Mouse (Mus musculus) liver, embryonic 12.5 days (tissue): ENCODE results near the gene Slc24a2. TPM values are rescaled to one million over a fixed set of nuclear protein-coding genes. Genes with fewer than 3 reads are reported as not detected.

Experiments
- ATAC-seq: fragments of 200-750 bp; cut with Nextera tagmentation; 2 replicates; pipeline ENCODE4 v1.8.0; 2017; ENCODE audit warnings: moderate number of reproducible peaks, mild to moderate bottlenecking, moderate library complexity
- H3K27ac ChIP-seq: fragments of 300-500 bp; sonication (generic); 2 replicates; pipeline ENCODE4 v1.5.1; 2016; ENCODE audit warnings: mild to moderate bottlenecking
- H3K27me3 ChIP-seq: fragments of 300-500 bp; sonication (generic); replicated peaks from 2 replicates; pipeline ENCODE4 v1.6.1; 2016; ENCODE audit warnings: mild to moderate bottlenecking, moderate library complexity
- H3K36me3 ChIP-seq: fragments of 300-500 bp; sonication (generic); 2 replicates; pipeline ENCODE4 v1.6.1; 2016; ENCODE audit warnings: mild to moderate bottlenecking, moderate library complexity
- H3K4me1 ChIP-seq: fragments of 300-500 bp; sonication (generic); 2 replicates; pipeline ENCODE4 v1.6.1; 2016
- H3K4me2 ChIP-seq: fragments of 300-500 bp; sonication (generic); 2 replicates; pipeline ENCODE4 v1.6.1; 2016; ENCODE audit warnings: mild to moderate bottlenecking, moderate library complexity
- H3K4me3 ChIP-seq: fragments of 300-500 bp; sonication (generic); 2 replicates; pipeline ENCODE4 v1.5.1; 2016; ENCODE audit warnings: mild to moderate bottlenecking, moderate library complexity
- H3K9ac ChIP-seq: fragments of 300-500 bp; sonication (generic); 2 replicates; pipeline ENCODE4 v1.6.1; 2016; ENCODE audit warnings: mild to moderate bottlenecking, moderate library complexity
- H3K9me3 ChIP-seq: fragments of 300-500 bp; sonication (generic); replicated peaks from 2 replicates; pipeline ENCODE4 v1.6.1; 2016; ENCODE audit warnings: mild to moderate bottlenecking, moderate library complexity
- WGBS: fragments of 180-500 bp; shearing (Covaris S2); methylation state at CpG from one replicate; pipeline ENCODE4 v1.1.7; 2016; ENCODE audit not compliant: insufficient replicate concordance; 5-methylcytosine and 5-hydroxymethylcytosine counted together
- polyA plus RNA-seq: library from polyadenylated mRNA; unstranded; fragments of >200 nt; fragmentation: Nextera tagmentation; extraction: Ambion mirVana; gene quantifications from 2 replicates; pipeline ENCODE4 v1.2.1, GENCODE M21; 2016

The Slc24a2 gene
- polyA plus RNA-seq, 1 experiment from 2014 or later: not detected

- ATAC-seq: no peak
- H3K4me3 ChIP-seq: no peak overlapping the region
- no peak overlapping the region for H3K9ac ChIP-seq
- no peaks in the 10 kb centered on the region for H3K27me3 ChIP-seq
- WGBS: 35% methylated on average over 3 of the region's 3 CpGs
- H3K27ac ChIP-seq: no peak overlapping the region
- no peak overlapping the region for H3K4me2 ChIP-seq
- no peaks in the 10 kb centered on the region for H3K9me3 ChIP-seq
- H3K36me3 ChIP-seq: no peaks in the 10 kb centered on the region
- H3K4me1 ChIP-seq: no peaks in the 10 kb centered on the region
These were observed 237.8 kb downstream of the Slc24a2 start for GRCm38 (mm10) chr4:86992470-86992869.

DNA sequence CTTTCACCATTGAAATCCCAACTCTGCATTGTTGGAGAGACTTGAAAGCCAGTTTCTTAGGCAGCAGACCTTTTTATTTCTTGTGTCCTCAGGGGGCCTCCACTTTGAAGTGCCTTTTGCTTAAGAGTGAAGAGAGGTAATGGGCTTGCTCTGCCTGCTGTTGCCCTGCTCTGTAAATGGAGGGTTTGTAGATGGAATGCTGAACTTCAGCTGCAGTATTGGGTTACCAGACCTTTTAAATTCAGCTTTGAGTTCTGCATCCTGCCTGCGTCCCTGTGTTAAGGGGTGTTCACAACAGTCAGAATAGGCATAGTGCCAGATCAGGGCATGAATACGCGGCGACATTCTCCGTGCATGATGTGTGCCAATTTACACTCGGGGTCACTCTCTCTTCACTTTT lies 241.0 kb downstream of the Slc24a2 start:
- no peaks in the 10 kb centered on the region for H3K27me3 ChIP-seq
- no peak overlapping the region for H3K4me2 ChIP-seq
- no peaks in the 10 kb centered on the region for H3K4me1 ChIP-seq
- no peak overlapping the region for H3K9ac ChIP-seq
- H3K9me3 ChIP-seq: no peaks in the 10 kb centered on the region
- no peak overlapping the region for H3K27ac ChIP-seq
- WGBS: 64% methylated on average over 6 of the region's 6 CpGs
- H3K4me3 ChIP-seq: no peak overlapping the region
- no peak for ATAC-seq
- no peaks in the 10 kb centered on the region for H3K36me3 ChIP-seq

DNA sequence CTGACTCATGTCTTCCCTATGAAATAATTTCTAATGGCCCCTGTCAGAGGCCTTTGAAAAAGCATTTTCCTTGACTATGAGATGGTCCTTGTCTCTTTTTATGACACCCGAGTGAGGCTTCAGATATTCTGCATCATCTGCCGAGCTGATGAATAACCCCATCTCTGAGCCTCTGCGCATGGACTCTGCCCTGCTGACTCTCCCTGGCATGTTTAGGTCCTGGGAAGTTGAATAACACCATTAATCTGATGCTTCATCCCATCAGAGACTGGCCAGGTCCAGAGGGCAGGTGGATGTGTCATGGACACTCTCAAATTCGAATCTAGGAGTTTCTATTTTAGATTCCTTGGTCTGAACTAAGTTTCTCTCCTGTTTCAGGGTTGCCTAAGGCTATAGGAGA lies 242.4 kb downstream of the Slc24a2 start:
- 60% methylated on average over 4 of the region's 4 CpGs for WGBS
- ATAC-seq: no peak
- H3K4me2 ChIP-seq: no peak overlapping the region

DNA sequence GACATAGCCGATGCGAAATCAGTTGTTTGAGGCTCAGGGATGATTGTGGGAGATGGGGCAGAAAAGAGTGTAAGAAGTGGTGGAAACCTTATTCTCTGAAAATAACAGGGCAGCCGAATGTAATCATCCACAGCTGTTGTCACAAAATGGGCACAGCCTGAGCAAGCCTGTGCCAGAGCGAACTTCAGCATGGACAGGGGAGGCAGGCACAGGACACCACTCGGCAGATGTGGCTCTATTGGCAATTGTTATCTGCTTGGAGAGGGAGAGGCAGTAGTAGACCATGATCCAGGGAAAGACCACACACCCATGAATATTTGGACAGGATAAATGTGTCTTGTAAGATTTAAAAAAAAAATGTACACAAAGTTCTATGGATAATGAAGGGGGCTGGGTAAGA lies 253.0 kb downstream of the Slc24a2 start:
- Histone ChIP-seq H3K27me3 (no peaks in the 10 kb centered on the region), H3K4me1 (no peaks in the 10 kb centered on the region), H3K9ac (no peak overlapping the region), H3K36me3 (no peaks in the 10 kb centered on the region), H3K27ac (no peak overlapping the region), H3K4me3 (no peak overlapping the region), H3K4me2 (no peak overlapping the region), H3K9me3 (no peaks in the 10 kb centered on the region)
- no peak for ATAC-seq
- 73% methylated on average over 5 of the region's 5 CpGs for WGBS

More for the DNA sequence above, 242.4 kb downstream of the Slc24a2 start:
- no peaks in the 10 kb centered on the region for H3K27me3 ChIP-seq
- no peaks in the 10 kb centered on the region for H3K4me1 ChIP-seq
- H3K36me3 ChIP-seq: no peaks in the 10 kb centered on the region
- H3K4me3 ChIP-seq: no peak overlapping the region
- no peak overlapping the region for H3K9ac ChIP-seq
- H3K9me3 ChIP-seq: no peaks in the 10 kb centered on the region
- no peak overlapping the region for H3K27ac ChIP-seq

DNA sequence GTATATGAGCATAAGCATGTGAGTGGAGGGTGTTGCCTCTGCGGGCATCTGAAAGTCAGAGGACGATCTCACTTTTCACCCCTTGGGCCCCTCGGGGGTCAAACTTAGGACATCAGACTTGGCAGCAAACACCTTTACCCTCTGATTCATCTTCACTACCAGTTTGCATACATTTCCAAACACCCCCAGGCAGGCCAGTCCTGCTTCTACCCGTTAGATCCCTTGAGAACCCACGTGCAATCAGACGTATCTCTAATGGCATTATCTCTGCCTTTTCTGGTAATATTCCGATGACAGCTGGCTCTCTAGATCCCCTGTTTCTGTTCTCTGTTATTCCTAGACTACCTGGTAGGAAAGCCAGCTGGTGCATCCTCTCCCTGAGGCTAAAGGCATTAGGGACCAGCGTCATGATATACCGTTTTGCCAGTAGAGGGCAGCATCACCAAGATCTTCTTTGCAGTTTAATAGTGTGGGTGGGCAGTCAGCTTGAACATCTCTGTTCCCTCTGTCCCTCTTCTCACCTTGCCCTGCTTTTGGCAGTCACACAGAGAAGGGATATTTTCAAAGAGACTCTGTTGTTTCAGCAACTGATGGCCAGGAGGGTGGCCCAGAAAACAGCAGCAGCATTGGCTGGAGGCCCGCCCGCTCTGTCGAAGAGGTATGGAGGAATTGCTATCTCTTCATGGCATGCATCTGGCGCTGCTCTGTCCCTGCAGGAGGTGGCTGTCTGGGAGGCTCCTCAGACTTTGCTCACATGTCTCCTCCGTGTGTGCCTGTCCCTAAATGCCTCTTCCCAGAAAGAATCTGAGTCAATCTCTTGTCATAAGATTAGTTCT lies 272.5 kb downstream of the Slc24a2 start:
- Histone ChIP-seq H3K36me3 (no peaks in the 10 kb centered on the region), H3K9me3 (no peaks in the 10 kb centered on the region), H3K4me1 (no peaks in the 10 kb centered on the region), H3K4me3 (no peak overlapping the region), H3K27me3 (peaks cover 8% of the 10 kb centered on the region), H3K4me2 (no peak overlapping the region), H3K9ac (no peak overlapping the region), H3K27ac (no peak overlapping the region)
- WGBS: 37% methylated on average over 14 of the region's 14 CpGs
- no peak for ATAC-seq

GRCm38 (mm10) chr4:86955448-86955847 lies 274.8 kb downstream of the Slc24a2 start:
- Histone ChIP-seq H3K9ac (no peak overlapping the region), H3K27ac (no peak overlapping the region), H3K27me3 (peaks cover 8% of the 10 kb centered on the region), H3K9me3 (no peaks in the 10 kb centered on the region), H3K4me2 (no peak overlapping the region), H3K4me1 (no peaks in the 10 kb centered on the region), H3K36me3 (no peaks in the 10 kb centered on the region), H3K4me3 (no peak overlapping the region)
- 41% methylated on average over 4 of the region's 4 CpGs for WGBS
- ATAC-seq: no peak

DNA sequence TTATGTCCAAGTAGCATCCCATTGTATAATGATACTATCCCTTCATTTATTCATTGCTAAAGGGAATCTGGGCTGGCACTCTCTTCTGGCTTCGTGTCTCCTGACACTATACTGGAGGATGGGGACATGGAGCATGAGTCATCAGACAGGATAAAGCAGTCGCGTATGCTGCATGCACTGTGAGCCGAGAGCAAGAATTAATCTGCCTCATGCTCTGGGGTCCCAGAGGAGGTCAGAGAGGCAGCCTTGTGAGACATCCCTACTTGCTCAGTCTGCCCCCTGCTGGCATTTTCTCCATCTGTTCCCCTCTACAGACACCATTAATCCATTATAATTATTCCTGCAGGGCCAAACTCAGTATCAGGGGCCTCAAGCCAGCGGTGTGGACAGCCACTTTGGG lies 276.8 kb downstream of the Slc24a2 start:
- ATAC-seq: no peak
- no peaks in the 10 kb centered on the region for H3K9me3 ChIP-seq
- no peaks in the 10 kb centered on the region for H3K36me3 ChIP-seq
- H3K4me3 ChIP-seq: no peak overlapping the region
- WGBS: 53% methylated on average over 5 of the region's 5 CpGs
- no peak overlapping the region for H3K9ac ChIP-seq
- no peaks in the 10 kb centered on the region for H3K4me1 ChIP-seq
- H3K4me2 ChIP-seq: no peak overlapping the region
- H3K27me3 ChIP-seq: peaks cover 8% of the 10 kb centered on the region
- no peak overlapping the region for H3K27ac ChIP-seq

DNA sequence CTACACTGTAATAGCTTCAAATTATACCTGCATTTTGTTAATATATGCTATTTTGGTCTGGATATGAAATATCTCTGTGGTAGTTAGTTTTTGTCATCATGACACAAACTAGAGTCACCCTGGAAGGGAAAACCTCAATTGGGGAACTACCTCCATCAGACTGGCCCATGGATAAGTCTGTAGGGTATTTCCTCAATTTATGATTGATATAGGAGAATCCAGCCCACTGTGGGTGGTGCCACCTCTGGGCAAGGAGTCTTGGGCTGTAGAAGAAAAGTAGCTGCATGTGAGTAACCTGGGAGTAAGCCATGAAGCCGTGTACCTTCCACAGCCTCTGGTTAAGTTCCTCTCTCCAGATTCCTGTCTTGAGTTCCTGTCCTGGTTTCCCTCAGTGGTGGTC lies 281.5 kb downstream of the Slc24a2 start:
- H3K4me3 ChIP-seq: no peak overlapping the region
- ATAC-seq: no peak
- H3K9me3 ChIP-seq: no peaks in the 10 kb centered on the region
- no peaks in the 10 kb centered on the region for H3K36me3 ChIP-seq
- no peak overlapping the region for H3K27ac ChIP-seq
- WGBS: 56% methylated on average over 1 of the region's 1 CpGs
- H3K4me2 ChIP-seq: no peak overlapping the region
- H3K27me3 ChIP-seq: no peaks in the 10 kb centered on the region
- H3K4me1 ChIP-seq: no peaks in the 10 kb centered on the region
- H3K9ac ChIP-seq: no peak overlapping the region

DNA sequence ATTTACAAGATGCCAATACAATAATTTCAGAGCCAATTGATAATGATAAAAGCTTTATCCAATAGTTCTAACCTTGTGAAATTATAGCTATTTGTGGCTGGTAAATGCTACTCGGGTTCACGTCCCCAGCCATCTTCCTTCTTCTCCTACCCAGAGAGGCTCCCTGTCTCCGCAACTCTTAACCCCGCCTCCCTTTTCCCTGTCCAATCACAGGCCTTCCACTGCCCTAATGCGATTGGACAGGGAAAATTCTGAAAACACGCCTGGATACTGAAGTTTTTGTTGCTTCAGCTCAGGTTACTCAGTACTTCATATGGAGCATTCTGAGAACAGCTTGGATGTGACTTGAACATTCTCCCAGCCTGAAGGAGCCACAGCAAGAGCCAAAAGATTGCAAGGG lies 287.0 kb downstream of the Slc24a2 start:
- Histone ChIP-seq H3K36me3 (no peaks in the 10 kb centered on the region), H3K9me3 (no peaks in the 10 kb centered on the region), H3K27ac (no peak overlapping the region), H3K4me2 (no peak overlapping the region), H3K4me3 (no peak overlapping the region), H3K4me1 (no peaks in the 10 kb centered on the region), H3K27me3 (no peaks in the 10 kb centered on the region), H3K9ac (no peak overlapping the region)
- ATAC-seq: no peak
- WGBS: 41% methylated on average over 6 of the region's 6 CpGs

GRCm38 (mm10) chr4:86942656-86943055 lies 287.6 kb downstream of the Slc24a2 start:
- H3K9ac ChIP-seq: no peak overlapping the region
- no peak overlapping the region for H3K4me2 ChIP-seq
- 73% methylated on average over 6 of the region's 6 CpGs for WGBS
- H3K27ac ChIP-seq: no peak overlapping the region
- H3K4me3 ChIP-seq: no peak overlapping the region
- H3K4me1 ChIP-seq: no peaks in the 10 kb centered on the region
- ATAC-seq: no peak
- no peaks in the 10 kb centered on the region for H3K27me3 ChIP-seq
- H3K36me3 ChIP-seq: no peaks in the 10 kb centered on the region
- H3K9me3 ChIP-seq: no peaks in the 10 kb centered on the region

DNA sequence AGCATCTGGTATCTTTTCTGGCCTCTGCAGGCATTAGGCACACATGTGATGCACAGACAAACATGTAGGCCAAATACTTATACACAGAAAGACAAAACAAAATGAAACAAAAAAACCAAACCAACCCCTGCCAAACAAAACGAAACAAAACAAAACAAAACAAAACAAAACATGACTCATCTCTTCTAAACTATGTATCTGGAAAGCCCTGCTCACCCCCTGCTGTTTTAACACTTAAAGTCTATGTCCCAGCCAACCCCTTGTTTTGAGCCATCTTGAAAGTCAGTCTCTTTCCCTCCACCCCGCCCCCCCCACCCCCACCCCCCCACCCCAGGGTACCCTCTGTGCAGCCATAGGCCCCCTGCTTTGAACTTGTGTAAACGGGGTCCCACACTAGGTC lies 293.6 kb downstream of the Slc24a2 start:
- WGBS: 38% methylated on average over 3 of the region's 3 CpGs
- Histone ChIP-seq H3K4me3 (no peak overlapping the region), H3K9me3 (no peaks in the 10 kb centered on the region), H3K27ac (no peak overlapping the region), H3K36me3 (no peaks in the 10 kb centered on the region), H3K4me1 (no peaks in the 10 kb centered on the region), H3K9ac (no peak overlapping the region), H3K27me3 (no peaks in the 10 kb centered on the region), H3K4me2 (no peak overlapping the region)
- no peak for ATAC-seq

GRCm38 (mm10) chr4:86936217-86936616 lies 294.1 kb downstream of the Slc24a2 start:
- H3K36me3 ChIP-seq: no peaks in the 10 kb centered on the region
- H3K4me3 ChIP-seq: no peak overlapping the region
- H3K27me3 ChIP-seq: no peaks in the 10 kb centered on the region
- WGBS: 75% methylated on average over 9 of the region's 9 CpGs
- H3K9me3 ChIP-seq: no peaks in the 10 kb centered on the region
- H3K9ac ChIP-seq: no peak overlapping the region
- H3K4me1 ChIP-seq: peaks cover 1% of the 10 kb centered on the region; the same call in 1 of the 2 replicates
- no peak overlapping the region for H3K4me2 ChIP-seq
- ATAC-seq: no peak
- no peak overlapping the region for H3K27ac ChIP-seq
